Mouse (Mus musculus) retina, adult 2 months (tissue): Measurements from ENCODE around the gene BC017158.
A peak's percentile ranks its signal among the peaks of the same experiment; 100 is the strongest.
"Not testable (repeated sequence)": the region's sequence is repeated elsewhere in the genome, so short reads cannot be mapped to it uniquely, and the experiment has no call there.

ENCODE experiments used
- DNase-seq: peaks from one replicate; pipeline ENCODE4 v3.0.0-alpha.2; 2012; ENCODE audit warnings: low read depth, low spot score

BC017158 gene

DNA sequence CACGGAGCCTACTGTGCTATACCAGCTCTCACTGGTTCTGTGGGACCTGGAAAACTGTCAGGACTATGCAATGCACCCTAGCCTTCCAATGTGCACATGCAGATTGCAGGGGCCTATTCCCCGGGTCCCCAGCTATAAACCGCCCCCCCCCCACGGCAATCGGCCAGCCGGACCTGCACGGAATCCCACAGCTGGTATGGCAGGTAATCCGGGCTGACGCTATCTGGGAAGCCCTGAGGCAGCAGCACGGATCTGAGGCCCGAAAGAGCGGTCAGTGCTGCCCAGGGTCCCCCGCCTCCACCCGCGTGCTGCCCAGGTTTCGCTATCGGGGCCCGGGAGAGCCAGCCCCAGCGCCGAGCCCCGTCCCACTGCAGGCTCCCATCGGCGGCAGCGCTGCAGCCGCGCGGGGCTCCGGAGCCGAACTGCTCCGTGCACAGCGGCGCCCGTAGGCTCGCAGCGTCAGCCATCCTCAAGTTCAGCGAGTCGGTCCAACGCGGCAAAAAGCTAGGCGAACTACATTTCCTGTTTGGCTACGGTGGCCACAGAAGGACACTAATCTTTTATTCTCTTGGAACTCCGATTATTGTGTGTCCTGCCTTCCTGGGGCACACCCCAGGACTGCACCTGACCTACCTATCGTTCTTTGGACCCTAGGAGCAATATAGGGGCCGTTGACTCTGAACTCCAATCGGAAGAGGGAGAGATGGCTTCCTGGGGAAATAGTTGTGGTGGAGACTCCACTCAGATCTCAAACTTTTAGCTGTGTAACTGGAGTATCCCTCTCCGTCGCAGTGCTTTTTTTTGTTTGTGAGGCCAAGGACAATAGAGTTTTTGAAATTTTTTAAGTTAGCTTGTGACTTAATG, at the start of gene BC017158:
TSS of gene BC017158 (minus strand) at position 554 of the 864 bp plus-strand sequence.
- DNase-seq: peak; percentile 60

DNA sequence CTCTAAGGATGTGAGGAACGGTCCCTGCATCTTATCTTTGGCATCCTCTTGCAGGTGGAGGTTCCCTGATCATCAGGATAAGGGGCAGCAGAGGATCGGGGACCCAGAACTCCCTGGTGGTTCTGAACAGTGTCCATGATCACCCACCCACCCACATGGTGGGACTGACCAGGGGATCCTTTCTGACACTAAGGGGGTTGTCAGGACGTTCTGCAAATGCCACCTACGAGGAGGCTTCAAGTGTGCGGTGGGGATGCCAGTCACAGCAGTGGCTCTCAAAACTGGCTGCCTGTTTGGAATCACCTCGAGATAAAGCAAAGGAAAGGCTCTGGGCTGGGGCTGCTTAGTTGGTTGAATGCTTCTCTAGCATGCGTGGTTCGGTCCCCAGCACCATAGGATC, 49.0 kb upstream of the BC017158 start:
- DNase-seq: no peak

- DNase-seq: no peak
These were observed 48.6 kb upstream of the BC017158 start for GRCm38 (mm10) chr7:128346522-128346921.

DNA sequence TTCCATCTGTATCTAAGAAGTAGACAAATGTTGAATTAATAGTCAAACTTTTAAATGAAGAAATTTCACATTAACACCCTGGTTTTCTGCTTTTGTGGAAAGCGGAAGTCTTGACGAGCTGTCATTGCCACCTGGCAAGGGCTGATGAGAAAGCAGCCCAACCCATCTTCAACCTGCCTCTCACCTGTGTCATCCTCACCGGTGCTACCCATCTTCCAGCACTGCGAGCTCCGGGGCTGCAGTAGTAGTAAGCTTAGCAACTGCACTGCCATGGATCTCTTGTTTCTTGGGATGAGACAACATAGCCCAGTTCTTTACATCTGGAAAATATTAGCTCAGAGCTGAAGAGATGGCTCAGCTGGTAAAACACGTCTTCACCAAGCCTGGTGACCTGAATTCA, 47.7 kb upstream of the BC017158 start:
- DNase-seq: no peak

DNA sequence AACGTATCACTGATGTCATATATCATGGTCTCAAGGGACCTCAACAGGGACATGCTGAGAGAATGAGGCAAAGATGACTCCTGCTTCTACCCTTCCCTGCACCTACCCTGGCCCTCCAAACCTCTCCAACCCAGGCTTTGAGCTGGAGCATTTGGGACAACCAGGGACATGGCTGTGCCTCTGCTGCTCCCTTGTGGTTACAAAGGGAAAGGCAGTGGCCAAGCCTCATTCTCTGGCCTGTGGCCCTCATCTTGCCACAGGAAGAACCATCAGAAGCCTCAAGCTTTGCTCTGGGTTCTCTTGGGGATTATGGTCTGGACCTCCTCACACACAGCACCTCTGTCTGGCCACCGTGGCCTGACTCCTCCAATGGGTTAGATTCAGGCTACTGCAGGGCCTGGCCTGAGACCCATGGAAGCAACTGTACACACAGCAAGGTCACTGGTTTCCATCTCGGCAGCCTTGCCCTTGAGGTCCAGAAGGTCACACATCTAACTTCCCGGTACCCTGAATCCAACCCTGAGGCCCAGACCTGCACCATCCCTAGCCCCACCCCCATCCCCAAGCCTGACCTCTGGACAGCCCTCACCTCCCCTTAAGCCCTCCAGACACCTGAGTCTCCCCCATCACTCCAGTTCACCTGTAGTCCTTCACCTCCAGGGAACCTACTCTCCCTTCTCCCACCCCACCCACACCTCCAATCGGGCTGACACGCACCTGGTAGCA, 47.1 kb upstream of the BC017158 start:
- DNase-seq: peak; percentile 43

GRCm38 (mm10) chr7:128344488-128344887, 46.5 kb upstream of the BC017158 start:
- no peak for DNase-seq

DNA sequence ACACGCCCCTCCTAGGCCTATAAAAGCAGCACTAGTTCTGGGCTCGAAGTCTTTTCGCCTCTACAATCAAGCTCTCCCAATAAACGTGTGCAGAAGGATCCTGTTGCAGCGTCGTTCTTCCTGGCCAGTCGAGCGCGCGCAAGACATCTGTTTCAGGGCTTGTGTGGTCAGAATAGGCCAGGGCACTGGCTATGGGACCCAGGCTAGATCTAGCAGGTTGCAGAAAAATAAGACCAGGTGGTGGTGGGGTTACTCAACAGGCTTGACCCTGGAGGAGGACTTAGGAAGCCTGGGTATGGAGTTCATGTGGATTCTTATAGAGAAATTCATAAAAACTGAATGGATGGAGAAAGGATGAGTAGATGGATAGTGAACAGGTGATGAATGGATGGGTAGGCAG, 44.7 kb upstream of the BC017158 start:
- DNase-seq: not testable (repeated sequence)

DNA sequence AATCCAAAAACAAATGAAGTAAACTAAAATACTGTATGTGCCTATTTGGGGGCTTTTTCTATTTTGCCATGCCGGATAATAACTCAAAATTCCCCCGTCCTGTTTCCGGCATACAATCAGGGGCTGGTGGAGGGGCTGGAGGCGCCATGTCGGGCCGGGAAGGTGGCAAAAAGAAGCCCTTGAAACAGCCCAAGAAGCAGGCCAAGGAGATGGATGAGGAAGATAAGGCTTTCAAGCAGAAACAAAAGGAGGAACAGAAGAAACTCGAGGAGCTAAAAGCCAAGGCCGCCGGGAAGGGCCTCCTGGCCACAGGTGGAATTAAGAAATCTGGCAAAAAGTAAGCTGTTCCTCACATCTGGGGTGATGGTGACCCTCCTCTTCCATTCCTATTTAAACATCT, 42.4 kb upstream of the BC017158 start:
- not testable (repeated sequence) for DNase-seq

- DNase-seq: no peak
These were observed 34.9 kb upstream of the BC017158 start for GRCm38 (mm10) chr7:128332896-128333295.

- no peak for DNase-seq
These were observed 33.0 kb upstream of the BC017158 start for GRCm38 (mm10) chr7:128330981-128331380.

DNA sequence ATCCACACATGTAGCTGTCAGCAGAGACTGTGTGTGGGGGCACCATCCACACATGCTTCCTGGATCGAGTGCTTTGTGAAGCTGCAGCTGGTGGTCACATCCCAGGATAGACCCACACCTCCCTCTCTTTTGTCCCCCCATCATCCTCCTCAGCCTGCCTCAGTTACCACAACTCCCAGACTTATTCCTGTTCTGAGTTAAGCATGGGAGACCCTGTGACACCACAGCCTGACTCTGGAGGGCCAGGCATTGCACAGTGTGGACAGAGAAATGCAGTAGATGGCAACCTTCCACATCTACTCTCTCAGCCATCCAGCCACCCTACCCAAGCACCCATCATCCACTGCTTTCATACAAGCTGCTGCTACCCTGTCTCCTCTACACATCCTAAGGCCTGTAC, 27.0 kb upstream of the BC017158 start:
- DNase-seq: no peak

- no peak for DNase-seq
These were observed 23.3 kb upstream of the BC017158 start for GRCm38 (mm10) chr7:128321260-128321659.

DNA sequence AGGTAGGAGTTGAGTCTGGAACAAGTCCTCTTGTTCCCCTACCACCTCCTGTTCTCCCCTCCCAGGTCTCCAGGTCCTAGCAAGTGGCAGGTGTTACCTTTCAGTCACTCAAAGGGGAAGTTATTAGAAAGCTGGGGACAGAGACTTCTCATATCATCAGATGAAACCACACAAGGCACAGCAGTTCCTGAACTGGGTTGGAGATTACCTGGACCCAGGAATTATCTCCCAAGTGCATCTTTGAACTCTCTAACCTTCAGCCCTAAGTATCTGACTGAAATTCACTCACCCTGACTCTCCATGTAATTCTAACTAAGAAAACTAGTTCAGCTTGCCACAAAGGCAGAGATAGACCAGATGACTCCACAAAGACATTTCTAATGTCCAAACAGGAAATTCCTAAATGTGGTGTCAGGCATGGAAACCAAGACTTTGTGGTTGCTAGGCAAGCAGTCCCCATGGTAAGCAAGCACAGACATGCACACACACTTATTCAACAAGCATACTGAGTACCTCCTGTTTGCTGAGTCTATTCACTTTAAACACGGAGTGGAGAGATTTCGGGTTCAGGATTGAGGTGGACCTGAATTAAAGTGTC, 22.3 kb upstream of the BC017158 start:
- no peak for DNase-seq

- DNase-seq: no peak
These were observed 21.2 kb upstream of the BC017158 start for GRCm38 (mm10) chr7:128319140-128319539.

- DNase-seq: no peak
These were observed 19.0 kb upstream of the BC017158 start for GRCm38 (mm10) chr7:128317011-128317410.

DNA sequence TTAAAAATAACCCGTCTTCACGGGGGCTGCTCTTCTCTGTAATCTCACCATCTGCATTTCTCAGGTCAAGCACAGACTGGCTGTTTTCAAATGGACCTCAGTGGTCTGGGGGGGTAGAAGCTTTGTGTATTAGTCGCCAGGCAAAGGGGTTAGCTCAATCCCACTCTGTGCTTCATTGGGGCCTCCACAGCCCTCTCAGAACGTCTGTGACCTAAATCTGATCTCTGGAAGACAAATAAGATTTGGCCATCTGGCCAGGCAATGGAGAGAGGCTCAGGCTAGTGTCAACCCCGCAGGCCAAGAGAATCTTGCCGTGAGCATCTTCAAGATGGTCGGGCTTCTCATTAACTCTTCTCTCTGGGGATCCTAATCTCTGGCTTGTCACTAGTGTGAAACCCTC, 16.5 kb upstream of the BC017158 start:
- no peak for DNase-seq

- no peak for DNase-seq
These were observed 15.6 kb upstream of the BC017158 start for GRCm38 (mm10) chr7:128313601-128314000.

GRCm38 (mm10) chr7:128312375-128313059, 14.5 kb upstream of the BC017158 start:
- DNase-seq: no peak

- no peak for DNase-seq
These were observed 13.8 kb upstream of the BC017158 start for GRCm38 (mm10) chr7:128311811-128312210.

DNA sequence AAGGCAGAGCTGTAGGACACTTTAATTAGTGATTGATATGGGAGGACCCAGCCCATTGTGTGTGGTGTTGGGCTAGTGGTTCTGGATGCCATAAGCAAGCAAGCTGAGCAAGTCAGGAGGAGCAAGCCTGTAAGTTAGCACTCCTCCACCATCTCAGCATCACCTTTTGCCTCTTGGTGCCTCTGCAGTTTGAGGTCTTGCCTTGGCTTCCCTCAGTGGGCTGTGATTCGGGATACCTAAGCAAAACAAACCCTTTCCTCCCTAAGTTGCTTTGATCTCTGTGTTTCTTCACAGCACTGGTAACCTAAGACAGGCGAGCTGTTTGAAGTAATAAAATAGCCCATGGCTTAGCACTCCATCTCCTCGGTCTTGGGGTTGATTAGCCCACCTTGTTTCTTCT, 13.3 kb upstream of the BC017158 start:
- DNase-seq: no peak

GRCm38 (mm10) chr7:128310229-128310688, 12.3 kb upstream of the BC017158 start:
- no peak for DNase-seq

DNA sequence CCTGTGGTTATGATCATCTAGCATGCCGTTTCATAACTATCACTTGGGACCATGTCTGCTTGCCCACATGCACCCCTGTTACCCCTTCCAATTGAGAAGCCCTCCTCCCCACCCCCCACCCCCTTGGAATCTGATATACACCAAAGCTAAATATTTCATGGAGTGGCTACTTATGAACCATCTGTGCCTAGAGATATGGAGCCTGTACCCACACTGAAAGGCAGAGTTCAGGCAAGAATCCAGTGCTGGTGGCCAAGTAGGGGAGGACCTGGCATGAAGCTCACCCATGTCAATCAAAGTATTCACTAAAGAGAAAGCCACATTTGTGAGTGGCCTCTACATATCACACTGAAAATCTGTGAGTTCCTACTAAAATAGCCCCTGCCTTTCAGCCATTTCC, 11.8 kb upstream of the BC017158 start:
- no peak for DNase-seq
